Mouse (Mus musculus) bone marrow macrophage, adult 2 months (primary cell): ENCODE data around the gene Card19. TPM values are rescaled to one million over a fixed set of nuclear protein-coding genes. Genes with fewer than 3 reads are reported as not detected.
A peak's percentile ranks its signal among the peaks of the same experiment; 100 is the strongest.

Experiments
- H3K27ac ChIP-seq: 2 replicates; pipeline ENCODE4 v1.5.1; 2012; ENCODE audit warnings: low read depth, low read length; ENCODE audit not compliant: insufficient read depth
- H3K4me1 ChIP-seq: 2 replicates; pipeline ENCODE4 v1.6.1; 2012; ENCODE audit warnings: low read length; ENCODE audit not compliant: control insufficient read depth, insufficient read depth
- H3K4me3 ChIP-seq: 2 replicates; pipeline ENCODE4 v1.5.1; 2012; ENCODE audit warnings: mild to moderate bottlenecking, low read length, moderate library complexity; ENCODE audit not compliant: insufficient read depth
- CTCF ChIP-seq: IDR thresholded peaks from 2 replicates; pipeline ENCODE4 v1.5.1; 2012; ENCODE audit warnings: low read depth, mild to moderate bottlenecking, low read length, moderate library complexity
- POLR2A ChIP-seq: IDR thresholded peaks from 2 replicates; pipeline ENCODE4 v1.6.1; 2012; ENCODE audit warnings: mild to moderate bottlenecking, low read depth, low read length, borderline replicate concordance
- polyA plus RNA-seq: library from polyadenylated mRNA; stranded (reverse); fragments of >200 nt; gene quantifications from 2 replicates; pipeline ENCODE4 v1.2.4, GENCODE M21; 2012; ENCODE audit not compliant: missing spikeins, insufficient read depth, insufficient read length

Card19 gene
- polyA plus RNA-seq, 1 experiment: 261 TPM

GRCm38 (mm10) chr13:49161236-49161635, 54.6 kb downstream of the Card19 start:
- Histone ChIP-seq H3K4me1 (no peaks in the 10 kb centered on the region), H3K4me3 (no peak overlapping the region), H3K27ac (no peak overlapping the region)
- no peak for TF ChIP-seq POLR2A
- no peak for TF ChIP-seq CTCF

- no peak for TF ChIP-seq CTCF
- no peak for TF ChIP-seq POLR2A
- Histone ChIP-seq H3K4me3 (no peak overlapping the region), H3K27ac (no peak overlapping the region), H3K4me1 (no peaks in the 10 kb centered on the region)
Observed at GRCm38 (mm10) chr13:49158040-49158713, 57.7 kb downstream of the Card19 start.

GRCm38 (mm10) chr13:49156645-49157044, 59.2 kb downstream of the Card19 start:
- TF ChIP-seq CTCF (0 out of 2 replicates have a peak, but pooled peaks have one; percentile 16), POLR2A (no peak)
- Histone ChIP-seq H3K4me3 (no peak overlapping the region), H3K27ac (no peak overlapping the region), H3K4me1 (no peaks in the 10 kb centered on the region)

- H3K4me1 ChIP-seq: no peaks in the 10 kb centered on the region
- no peak overlapping the region for H3K4me3 ChIP-seq
- TF ChIP-seq POLR2A (no peak), CTCF (no peak)
- no peak overlapping the region for H3K27ac ChIP-seq
Observed at GRCm38 (mm10) chr13:49154621-49155020, 61.2 kb downstream of the Card19 start.

- TF ChIP-seq POLR2A (no peak), CTCF (no peak)
- Histone ChIP-seq H3K4me3 (no peak overlapping the region), H3K4me1 (no peaks in the 10 kb centered on the region), H3K27ac (no peak overlapping the region)
Observed at GRCm38 (mm10) chr13:49154028-49154427, 61.8 kb downstream of the Card19 start.

Other genes starting within 250 kb of the Card19 start
- gene Fam120a, start 248.0 kb downstream of the Card19 start, polyA plus RNA-seq: 100 and 101 TPM in 2 replicates
- not detected in 2 replicates for gene Wnk2, start 68.0 kb downstream of the Card19 start, polyA plus RNA-seq
- 497 and 521 TPM in 2 replicates for gene Ninj1, start 28.6 kb downstream of the Card19 start, polyA plus RNA-seq
- gene Susd3, start 32.7 kb upstream of the Card19 start, polyA plus RNA-seq: 139 and 143 TPM in 2 replicates
- gene Fgd3, start 104.3 kb upstream of the Card19 start, polyA plus RNA-seq: 79.0 and 88.6 TPM in 2 replicates
- gene Bicd2, start 125.5 kb upstream of the Card19 start, polyA plus RNA-seq: 38.4 and 42.5 TPM in 2 replicates
- gene Ippk, start 205.2 kb upstream of the Card19 start, polyA plus RNA-seq: 3.6 and 3.8 TPM in 2 replicates